Mouse (Mus musculus): Measurements from ENCODE around the gene Hspa2.
"Not testable (repeated sequence)": the region's sequence is repeated elsewhere in the genome, so short reads cannot be mapped to it uniquely, and the experiment has no call there.

The Hspa2 gene

GRCm38 (mm10) chr12:76430879-76431406 is 27.0 kb downstream of the Hspa2 start:
- no peak for DNase-seq (ENCODE audit: low read depth in 2 of 2, low spot score in 2 of 2)

GRCm38 (mm10) chr12:76431431-76431830 is 27.5 kb downstream of the Hspa2 start:
- DNase-seq (ENCODE audit: low read depth in 2 of 2, low spot score in 2 of 2), result no peak

GRCm38 (mm10) chr12:76434111-76434510 is 30.1 kb downstream of the Hspa2 start:
- DNase-seq (ENCODE audit: low read depth in 2 of 2, low spot score in 2 of 2), result no peak

GRCm38 (mm10) chr12:76435084-76435483 is 31.1 kb downstream of the Hspa2 start:
- no peak for DNase-seq (ENCODE audit: low read depth in 2 of 2, low spot score in 2 of 2)

GRCm38 (mm10) chr12:76435549-76435948 is 31.6 kb downstream of the Hspa2 start:
- no peak for DNase-seq (ENCODE audit: low read depth in 2 of 2, low spot score in 2 of 2)

GRCm38 (mm10) chr12:76443488-76443887 is 39.5 kb downstream of the Hspa2 start:
- DNase-seq (ENCODE audit: low read depth in 2 of 2, low spot score in 2 of 2), result not testable (repeated sequence)

GRCm38 (mm10) chr12:76444359-76444772 is 40.4 kb downstream of the Hspa2 start:
- no peak for DNase-seq (ENCODE audit: low read depth in 2 of 2, low spot score in 2 of 2)

- no peak for DNase-seq (ENCODE audit: low read depth in 2 of 2, low spot score in 2 of 2)
These were observed 40.9 kb downstream of the Hspa2 start for GRCm38 (mm10) chr12:76444862-76445261.

- DNase-seq (ENCODE audit: low read depth in 2 of 2, low spot score in 2 of 2), result no peak
These were observed 42.2 kb downstream of the Hspa2 start for GRCm38 (mm10) chr12:76446201-76446600.

- no peak for DNase-seq (ENCODE audit: low read depth in 2 of 2, low spot score in 2 of 2)
These were observed 44.2 kb downstream of the Hspa2 start for GRCm38 (mm10) chr12:76448127-76448526.

- DNase-seq (ENCODE audit: low read depth in 2 of 2, low spot score in 2 of 2), result no peak
These were observed 48.2 kb downstream of the Hspa2 start for GRCm38 (mm10) chr12:76452203-76452602.
